Mouse (Mus musculus) gastrocnemius, adult 2 months (tissue): Measurements from ENCODE around the gene Hnrnpul2. TPM values are rescaled to one million over a fixed set of nuclear protein-coding genes. Genes with fewer than 3 reads are reported as not detected.

Experiments
- DNase-seq: peaks from one replicate; pipeline ENCODE4 v3.0.0; 2022
- H3K27ac ChIP-seq: fragments of 200-600 bp; 2 replicates; pipeline ENCODE4 v1.8.1; 2022; ENCODE audit warnings: mild to moderate bottlenecking
- H3K4me3 ChIP-seq: fragments of 200-600 bp; 2 replicates; pipeline ENCODE4 v1.8.1; 2022; ENCODE audit warnings: mild to moderate bottlenecking, moderate library complexity
- CTCF ChIP-seq: fragments of 200-600 bp; IDR thresholded peaks from 2 replicates; pipeline ENCODE4 v1.8.1; 2022; ENCODE audit warnings: antibody characterized with exemption, mild to moderate bottlenecking, moderate library complexity
- intact Hi-C: fragments of 180-260 bp; cut with DNase I; formaldehyde crosslinking; loops from one replicate; pipeline ENCODE4 v1.15.1; 2025
- total RNA-seq, 2 experiments: library from RNA; stranded (reverse); gene quantifications; 2 replicates each; pipeline ENCODE4 v1.2.3; 2021

The Hnrnpul2 gene
- total RNA-seq, 2 experiments from 2014 or later: 40.1 to 49.4 TPM

DNA sequence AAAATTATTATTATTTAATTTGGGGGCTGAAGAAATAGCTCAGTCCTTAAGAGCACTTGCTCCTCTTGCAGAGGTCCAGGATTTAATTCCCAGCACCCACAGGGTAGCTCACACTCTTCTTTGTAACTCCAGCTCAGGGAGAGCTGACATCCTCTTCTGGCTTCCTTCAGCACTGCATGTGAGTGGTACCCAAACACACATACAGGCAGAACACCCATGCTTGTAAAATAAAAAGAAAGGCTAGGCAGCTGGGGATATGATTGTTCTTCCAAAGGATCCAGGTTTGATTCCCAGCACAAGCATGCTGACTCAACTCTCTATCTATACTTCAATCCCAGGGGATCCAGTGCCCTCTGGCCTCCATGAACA, 20.9 kb upstream of the Hnrnpul2 start:
- no peak for DNase-seq
- Histone ChIP-seq H3K4me3 (peak overlapping the region; percentile 94), H3K27ac (peak overlapping the region; percentile 87)
- no peak for TF ChIP-seq CTCF
- intact Hi-C loops: no loop called here

DNA sequence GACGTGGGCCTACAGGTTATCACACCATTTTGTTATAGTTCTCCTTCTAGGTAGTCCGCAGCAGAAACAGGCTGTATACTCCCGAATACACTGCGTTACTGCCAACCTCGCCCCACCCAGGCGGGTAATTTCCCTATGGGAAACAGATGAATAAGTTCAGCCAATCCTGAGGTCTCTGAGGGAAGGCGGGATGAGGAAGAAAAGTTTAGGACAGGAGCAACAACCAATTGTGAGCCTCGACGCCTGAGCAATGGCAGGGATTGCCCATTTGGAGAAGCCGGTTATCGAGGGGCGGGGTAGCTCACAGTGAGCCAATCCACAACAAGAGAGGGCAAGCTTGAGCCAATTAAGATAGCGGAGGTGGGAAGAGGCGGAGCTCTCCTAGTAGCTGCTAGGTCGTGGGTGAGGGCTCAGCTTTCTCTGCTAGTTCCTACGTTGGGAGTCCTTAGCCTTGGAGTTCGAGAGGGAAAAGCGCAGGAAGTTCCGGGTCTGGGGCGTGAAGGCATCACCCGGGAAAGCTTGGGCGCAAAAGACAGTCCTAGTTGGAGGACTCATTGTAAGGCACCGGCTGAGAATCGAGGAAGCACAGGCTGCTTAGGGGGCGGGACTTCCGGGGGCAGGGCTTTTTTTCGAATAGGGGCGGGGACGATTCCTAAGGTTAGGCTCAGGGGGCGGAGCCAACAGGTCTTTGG, 17.5 kb upstream of the Hnrnpul2 start, which contains the start of gene Zbtb3:
Zbtb3 (plus strand) TSS at position 426 of the 692 bp plus-strand sequence.
- no peak for TF ChIP-seq CTCF
- intact Hi-C loops: loop anchor here (2.0 kb wide), 1 partner anchor 17 kb away; the partner anchor contains the start of gene Ttc9c
- H3K4me3 ChIP-seq: peak within 1 kb of the TSS; percentile 86
- peak; percentile 95 for DNase-seq
- H3K27ac ChIP-seq: peak within 1 kb of the TSS; percentile 93

DNA sequence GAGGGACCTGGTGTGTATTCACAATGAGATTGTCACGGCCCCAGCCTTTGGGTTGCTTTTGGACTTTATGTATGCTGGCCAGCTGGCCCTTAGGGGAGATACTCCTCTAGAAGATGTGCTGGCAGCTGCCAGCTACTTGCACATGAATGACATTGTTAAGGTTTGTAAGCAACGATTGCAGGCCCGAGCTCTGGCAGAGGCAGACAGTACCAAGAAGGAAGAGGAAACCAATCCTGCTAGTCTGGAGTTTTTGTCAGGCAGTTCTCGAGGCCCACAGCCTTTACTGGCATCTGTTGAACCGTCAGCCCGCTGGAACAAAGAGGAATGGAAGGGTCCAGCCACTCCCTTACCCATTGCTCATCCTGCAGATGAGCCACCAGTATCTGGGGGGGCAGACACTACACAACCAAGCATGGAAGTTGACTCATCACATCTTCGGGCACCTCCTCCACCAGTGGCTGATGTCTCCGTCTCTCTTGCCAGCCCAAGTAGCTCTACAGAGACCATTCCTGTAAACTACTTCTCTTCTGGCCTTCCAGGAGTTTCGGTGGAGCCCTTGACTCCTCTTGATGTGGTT, 16.5 kb upstream of the Hnrnpul2 start:
- H3K4me3 ChIP-seq: peak overlapping the region; percentile 86

DNA sequence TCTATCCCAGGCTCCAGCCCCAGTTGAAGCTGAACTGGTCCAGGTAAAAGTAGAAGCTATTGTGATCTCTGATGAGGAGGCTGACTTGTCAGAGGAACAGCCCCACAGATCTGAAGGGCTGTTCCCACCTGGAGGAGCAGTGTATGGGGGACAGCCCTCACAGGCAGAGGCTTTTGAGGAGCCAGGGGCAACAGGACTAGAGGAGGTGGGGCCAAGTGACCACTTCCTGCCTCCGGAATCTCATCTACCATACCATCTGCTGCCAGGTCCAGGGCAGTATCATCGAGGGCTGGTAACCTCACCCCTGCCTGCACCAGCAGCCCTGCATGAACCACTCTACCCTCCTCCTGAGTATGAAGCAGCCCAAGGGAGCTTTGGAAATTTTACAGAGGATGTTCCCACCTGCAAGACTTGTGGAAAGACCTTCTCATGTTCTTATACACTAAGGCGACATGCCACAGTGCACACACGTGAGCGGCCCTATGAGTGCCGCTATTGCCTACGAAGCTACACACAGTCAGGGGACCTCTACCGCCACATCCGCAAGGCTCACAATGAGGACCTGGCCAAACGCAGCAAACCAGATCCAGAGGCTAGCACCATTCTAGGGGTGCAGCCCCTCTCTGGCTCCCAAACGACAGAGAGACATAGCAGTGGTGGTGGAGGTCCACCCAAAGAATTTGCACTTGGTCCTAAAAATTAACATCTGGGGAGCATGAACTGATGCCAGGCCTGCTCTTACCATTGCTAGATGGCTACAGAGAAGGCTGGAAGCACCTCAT, 15.7 kb upstream of the Hnrnpul2 start:
- intact Hi-C loops: loop anchor here (2.0 kb wide), 1 partner anchor 15 kb away; the partner anchor contains the start of gene Ttc9c
- no peak for DNase-seq
- H3K4me3 ChIP-seq: no peak overlapping the region

More for the DNA sequence above, 16.5 kb upstream of the Hnrnpul2 start:
- intact Hi-C loops: loop anchor here (2.0 kb wide), 1 partner anchor 16 kb away; the partner anchor contains the start of gene Ttc9c
- no peak for DNase-seq
- no peak for TF ChIP-seq CTCF
- H3K27ac ChIP-seq: peak overlapping the region; percentile 93

DNA sequence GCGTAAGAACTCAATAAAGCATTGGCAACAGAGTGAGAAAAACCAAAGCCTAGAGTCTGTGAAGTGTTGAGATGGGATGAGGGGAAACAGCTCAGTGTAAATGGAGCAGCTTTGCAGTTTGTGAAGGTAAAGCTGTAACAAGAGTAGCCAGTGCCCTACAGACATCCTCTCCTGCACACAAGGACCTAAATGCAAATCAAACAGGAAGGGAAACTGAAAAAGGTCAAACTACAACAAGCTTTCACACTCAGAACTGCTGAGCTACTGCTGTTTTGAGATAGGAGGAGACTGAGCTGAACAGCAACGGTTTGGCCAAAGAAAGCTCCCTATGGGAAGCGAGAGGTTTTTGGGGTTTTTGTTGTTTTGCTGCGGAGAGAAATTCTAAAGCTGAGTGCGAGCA, 13.0 kb upstream of the Hnrnpul2 start:
- no peak overlapping the region for H3K27ac ChIP-seq
- no peak overlapping the region for H3K4me3 ChIP-seq
- DNase-seq: no peak
- TF ChIP-seq CTCF: no peak
- intact Hi-C loops: no loop called here

More for the DNA sequence above, 15.7 kb upstream of the Hnrnpul2 start:
- no peak for TF ChIP-seq CTCF
- no peak overlapping the region for H3K27ac ChIP-seq

DNA sequence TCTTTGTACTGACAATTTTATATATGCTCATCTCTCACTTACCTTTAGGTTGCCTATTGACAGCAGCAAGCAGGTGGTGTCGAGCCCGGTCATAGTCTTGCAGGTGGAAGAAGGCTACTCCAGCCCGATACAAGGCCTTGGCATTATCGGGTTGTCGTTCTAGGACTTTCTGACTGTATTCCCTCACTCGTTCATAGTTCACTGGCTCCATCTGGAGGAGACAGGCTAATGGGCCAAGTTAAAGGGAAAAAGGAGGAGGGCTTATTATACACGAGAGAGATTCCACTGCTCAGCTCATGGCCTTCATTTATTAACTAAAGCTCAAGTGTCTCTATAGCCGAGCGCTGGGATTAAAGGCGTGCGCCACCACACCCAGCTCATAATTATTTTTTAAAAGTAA, 4.0 kb upstream of the Hnrnpul2 start:
- no peak for TF ChIP-seq CTCF
- no peak overlapping the region for H3K4me3 ChIP-seq
- no peak overlapping the region for H3K27ac ChIP-seq
- DNase-seq: no peak
- intact Hi-C loops: no loop called here

DNA sequence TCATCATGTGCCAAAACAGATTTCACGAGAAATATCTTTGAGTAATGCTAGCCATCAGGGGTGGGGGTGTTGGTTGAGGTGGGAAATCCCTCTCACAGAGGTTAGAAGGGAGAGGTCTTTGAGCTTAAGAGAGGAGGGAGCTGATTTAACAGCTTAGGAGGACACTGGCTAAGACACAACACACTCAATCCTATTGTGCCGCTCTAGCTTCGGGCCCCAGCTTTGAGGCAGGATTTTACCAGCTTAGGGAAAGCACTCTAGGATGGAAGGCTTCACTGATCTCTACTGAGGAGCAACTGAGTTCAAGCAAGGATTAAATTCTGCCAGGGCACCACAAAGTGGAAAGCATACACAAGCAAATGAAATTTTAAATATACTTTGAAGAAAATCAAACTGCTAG, 2.8 kb upstream of the Hnrnpul2 start:
- TF ChIP-seq CTCF: no peak
- no peak for DNase-seq
- no peak overlapping the region for H3K27ac ChIP-seq
- no peak overlapping the region for H3K4me3 ChIP-seq
- intact Hi-C loops: no loop called here

DNA sequence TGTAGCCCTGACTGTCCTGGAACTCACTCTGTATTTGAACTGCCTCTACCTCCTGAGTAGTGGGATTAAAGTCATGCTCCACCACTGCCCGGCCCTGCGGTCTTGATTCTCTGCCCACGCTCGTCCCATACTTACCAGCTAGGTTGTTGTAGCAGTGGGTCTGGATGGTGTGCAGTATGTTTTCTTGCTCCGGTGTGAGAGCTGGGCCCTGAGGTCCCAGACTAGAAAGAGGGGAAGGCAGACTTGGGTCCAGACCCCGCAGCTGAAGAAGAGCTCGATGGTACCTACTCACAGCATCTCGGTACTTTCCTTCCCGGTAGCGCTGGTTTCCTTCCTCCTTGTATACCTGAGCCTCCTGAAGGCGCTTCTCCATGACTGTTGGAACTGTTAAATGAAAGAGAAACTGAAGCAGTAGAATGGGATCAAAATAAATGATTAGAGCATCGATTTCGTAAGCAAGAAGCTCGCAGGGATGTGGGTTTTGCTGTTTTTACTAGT, 1.5 kb upstream of the Hnrnpul2 start:
- intact Hi-C loops: loop anchor here (2.0 kb wide), 2 partner anchors 16 to 96 kb away; partner anchors contain the start of genes Slc3a2 and Zbtb3
- peak overlapping the region; percentile 100 for H3K27ac ChIP-seq

DNA sequence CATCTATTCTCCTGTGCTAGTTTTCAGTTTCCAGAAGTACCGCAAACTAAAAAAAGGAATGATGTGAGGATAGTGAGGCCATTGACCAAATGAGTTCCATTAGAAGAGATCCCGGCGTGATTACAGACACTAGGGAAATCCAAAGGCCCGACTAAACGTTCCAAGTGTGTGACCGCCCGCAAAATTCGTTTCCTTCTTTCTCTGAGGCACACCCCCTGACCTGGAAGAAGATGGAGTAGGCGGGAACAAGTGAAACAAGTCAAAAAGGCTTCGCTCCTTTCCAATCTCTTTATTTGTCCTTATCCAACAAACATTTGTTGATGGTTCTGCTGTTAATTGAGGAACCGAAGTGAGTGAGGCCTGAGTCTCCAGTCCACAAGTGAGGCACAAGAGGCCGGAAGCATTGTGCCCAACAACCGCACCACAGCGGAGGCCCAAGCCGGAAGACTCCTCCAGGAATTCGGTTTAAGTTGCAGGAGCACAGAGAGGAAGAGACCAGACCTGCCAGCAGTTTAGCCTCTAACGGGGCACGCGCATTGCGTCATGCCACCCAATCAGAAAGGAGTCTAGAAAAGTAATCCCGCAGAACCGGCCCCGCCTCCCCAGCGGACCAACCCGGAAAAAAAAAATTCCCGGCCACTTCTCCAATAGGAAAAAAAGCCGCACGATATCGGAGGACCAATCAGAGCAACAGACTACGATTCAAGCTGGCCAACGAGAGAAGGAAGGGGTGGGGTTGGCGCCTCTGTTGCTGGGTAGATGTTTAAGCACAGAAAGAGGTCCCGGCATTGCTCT, 812 bp upstream of the Hnrnpul2 start, which contains the start of gene Ttc9c:
Ttc9c (minus strand) TSS at position 533 of the 795 bp plus-strand sequence.
- TF ChIP-seq CTCF: no peak
- DNase-seq: peak; percentile 97
- H3K27ac ChIP-seq: peak within 1 kb of the TSS; percentile 100
- intact Hi-C loops: loop anchor here (2.0 kb wide), 2 partner anchors 16 to 96 kb away; partner anchors contain the start of genes Slc3a2 and Zbtb3
- peak within 1 kb of the TSS; percentile 86 for H3K4me3 ChIP-seq

More for the DNA sequence above, 1.5 kb upstream of the Hnrnpul2 start:
- DNase-seq: no peak
- no peak for TF ChIP-seq CTCF
- H3K4me3 ChIP-seq: peak overlapping the region; percentile 86

DNA sequence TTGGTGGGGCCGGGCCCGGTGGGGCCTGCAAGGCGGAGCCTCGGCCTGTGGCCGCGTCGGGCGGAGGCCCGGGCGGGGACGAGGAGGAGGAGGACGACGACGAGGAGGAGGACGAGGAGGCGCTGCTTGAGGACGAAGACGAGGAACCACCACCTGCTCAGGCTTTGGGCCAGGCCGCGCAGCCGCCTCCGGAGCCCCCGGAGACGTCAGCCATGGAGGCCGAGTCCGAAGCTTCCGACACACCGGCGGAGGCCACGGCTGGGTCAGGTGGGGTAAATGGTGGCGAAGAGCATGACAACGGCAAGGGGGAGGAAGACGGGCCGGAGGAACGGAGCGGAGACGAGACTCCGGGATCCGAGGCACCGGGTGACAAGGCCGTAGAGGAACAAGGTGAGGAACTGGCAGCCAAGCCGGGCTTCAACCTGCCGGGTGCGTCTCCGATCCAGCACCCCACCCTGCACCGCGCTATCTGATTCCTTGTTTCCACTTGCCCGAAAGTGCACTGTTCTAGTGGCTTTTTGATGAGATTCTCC, 680 bp downstream of the Hnrnpul2 start:
- TF ChIP-seq CTCF: no peak
- intact Hi-C loops: no loop called here
- no peak for DNase-seq
- Histone ChIP-seq H3K4me3 (peak overlapping the region; percentile 86), H3K27ac (peak overlapping the region; percentile 100)

DNA sequence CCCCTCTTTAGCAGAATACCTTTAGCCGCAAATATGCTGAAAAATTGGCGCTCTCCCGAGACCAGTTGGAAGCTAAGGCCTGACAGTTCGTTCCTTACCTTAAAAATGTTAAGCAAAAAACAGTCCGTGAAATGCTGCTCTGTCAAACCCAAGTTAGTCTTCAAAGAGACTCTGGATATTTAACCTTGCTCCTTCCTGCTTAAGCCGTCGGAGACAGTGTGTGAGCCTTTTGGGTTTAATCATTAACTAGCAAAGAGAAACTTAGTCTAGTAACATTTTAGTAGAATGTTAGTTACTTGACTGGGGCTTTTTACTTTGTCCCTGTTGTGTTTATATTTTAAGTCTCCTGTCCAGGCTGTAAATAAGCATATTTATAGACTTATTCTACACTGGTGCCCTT, 1.3 kb downstream of the Hnrnpul2 start:
- no peak for DNase-seq

DNA sequence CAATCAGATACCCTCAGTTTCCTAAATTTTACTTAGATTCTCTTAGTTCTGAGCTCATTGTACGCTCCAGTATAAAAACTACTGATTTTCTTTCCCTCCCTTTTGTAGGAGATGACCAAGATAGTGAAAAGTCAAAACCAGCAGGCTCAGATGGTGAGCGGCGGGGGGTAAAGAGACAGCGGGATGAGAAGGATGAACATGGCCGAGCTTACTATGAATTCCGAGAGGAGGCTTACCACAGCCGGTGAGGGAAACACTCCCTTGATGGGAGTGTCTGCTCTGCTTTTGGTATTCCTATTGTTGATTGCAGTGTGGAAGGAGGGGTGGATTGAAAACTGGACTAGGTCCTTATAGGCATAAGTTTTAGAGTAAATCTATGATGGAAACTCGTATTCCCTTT, 2.9 kb downstream of the Hnrnpul2 start:
- Histone ChIP-seq H3K27ac (no peak overlapping the region), H3K4me3 (peak overlapping the region; percentile 86)
- no peak for DNase-seq
- intact Hi-C loops: no loop called here
- TF ChIP-seq CTCF: no peak

More for the DNA sequence above, 1.3 kb downstream of the Hnrnpul2 start:
- Histone ChIP-seq H3K27ac (peak overlapping the region; percentile 100), H3K4me3 (peak overlapping the region; percentile 86)
- intact Hi-C loops: no loop called here
- no peak for TF ChIP-seq CTCF
